Mouse (Mus musculus) neural tube, embryonic 12.5 days (tissue): ENCODE measurements around the gene 1700061G19Rik. TPM values are rescaled to one million over a fixed set of nuclear protein-coding genes. Genes with fewer than 3 reads are reported as not detected.
"Not testable (repeated sequence)": the region's sequence is repeated elsewhere in the genome, so short reads cannot be mapped to it uniquely, and the experiment has no call there.

Source experiments
- ATAC-seq: fragments of 200-750 bp; cut with Nextera tagmentation; 2 replicates; pipeline ENCODE4 v1.8.0; 2017; ENCODE audit warnings: low read depth, mild to moderate bottlenecking, moderate TSS enrichment, moderate library complexity; ENCODE audit not compliant: low FRiP score
- H3K27ac ChIP-seq: fragments of 300-500 bp; sonication (generic); 2 replicates; pipeline ENCODE4 v1.5.1; 2016
- H3K27me3 ChIP-seq: fragments of 300-500 bp; sonication (generic); replicated peaks from 2 replicates; pipeline ENCODE4 v1.6.1; 2016; ENCODE audit warnings: mild to moderate bottlenecking
- H3K36me3 ChIP-seq: fragments of 300-500 bp; sonication (generic); 2 replicates; pipeline ENCODE4 v1.6.1; 2016; ENCODE audit warnings: mild to moderate bottlenecking
- H3K4me1 ChIP-seq: fragments of 300-500 bp; sonication (generic); 2 replicates; pipeline ENCODE4 v1.6.1; 2016
- H3K4me2 ChIP-seq: fragments of 300-500 bp; sonication (generic); replicated peaks from 2 replicates; pipeline ENCODE4 v1.6.1; 2016; ENCODE audit warnings: mild to moderate bottlenecking
- H3K4me3 ChIP-seq: fragments of 300-500 bp; sonication (generic); 2 replicates; pipeline ENCODE4 v1.5.1; 2016
- H3K9ac ChIP-seq: fragments of 300-500 bp; sonication (generic); 2 replicates; pipeline ENCODE4 v1.6.1; 2016; ENCODE audit warnings: mild to moderate bottlenecking
- H3K9me3 ChIP-seq: fragments of 300-500 bp; sonication (generic); 2 replicates; pipeline ENCODE4 v1.6.1; 2016; ENCODE audit warnings: mild to moderate bottlenecking
- WGBS: fragments of 180-500 bp; shearing (Covaris S2); methylation state at CpG from one replicate; pipeline ENCODE4 v1.1.7; 2016; 5-methylcytosine and 5-hydroxymethylcytosine counted together
- polyA plus RNA-seq: library from polyadenylated mRNA; unstranded; fragments of >200 nt; fragmentation: Nextera tagmentation; extraction: Ambion mirVana; gene quantifications from 2 replicates; pipeline ENCODE4 v1.2.1, GENCODE M21; 2016

1700061G19Rik gene
- polyA plus RNA-seq, 1 experiment from 2014 or later = 0.16 TPM

DNA sequence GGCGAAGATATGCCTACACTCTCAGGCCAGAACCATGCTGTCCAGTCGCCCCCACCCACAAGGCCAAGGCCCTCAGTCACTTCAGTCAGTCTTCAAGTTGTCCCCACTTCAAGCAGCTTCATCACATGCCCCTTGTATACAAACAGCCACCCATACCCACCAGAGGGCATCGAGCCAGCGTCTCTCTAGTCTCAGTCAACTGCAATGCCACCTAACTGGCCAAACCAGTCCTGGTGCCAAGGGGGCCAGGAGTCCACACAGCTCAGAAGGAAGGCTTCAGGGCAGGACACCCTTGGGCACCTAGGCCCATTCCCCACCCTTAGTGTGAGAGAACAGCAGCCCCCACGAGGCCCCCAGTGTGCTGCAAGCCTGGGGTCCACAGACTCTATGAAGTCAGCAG is 31.8 kb downstream of the 1700061G19Rik start:
- Histone ChIP-seq H3K27ac (no peak overlapping the region), H3K36me3 (peaks cover 67% of the 10 kb centered on the region), H3K4me3 (no peak overlapping the region), H3K4me1 (no peaks in the 10 kb centered on the region), H3K27me3 (no peaks in the 10 kb centered on the region), H3K9ac (no peak overlapping the region), H3K9me3 (no peaks in the 10 kb centered on the region), H3K4me2 (no peak overlapping the region)
- 90% methylated on average over 5 of the region's 5 CpGs for WGBS
- ATAC-seq = no peak

DNA sequence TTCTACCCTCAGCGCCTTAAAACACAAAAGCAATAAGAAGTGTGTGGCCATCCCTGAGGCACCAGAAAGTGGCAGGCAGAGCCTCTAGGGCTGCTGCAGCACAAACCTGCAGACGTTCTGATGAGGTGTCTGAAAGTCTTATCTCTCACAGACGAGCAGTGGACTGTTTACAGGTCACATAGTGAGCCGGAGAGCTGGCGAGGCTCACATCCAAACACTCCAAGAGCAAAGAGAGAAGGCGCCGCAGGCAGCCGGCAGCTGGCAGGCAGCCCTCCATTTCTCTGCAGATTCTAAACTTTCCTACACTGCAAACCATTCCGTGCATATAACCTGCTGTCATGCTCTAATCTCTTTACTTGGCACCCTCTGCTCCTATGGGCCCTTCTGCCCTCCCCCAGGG is 32.6 kb downstream of the 1700061G19Rik start:
- 93% methylated on average over 9 of the region's 9 CpGs for WGBS
- H3K36me3 ChIP-seq = peaks cover 65% of the 10 kb centered on the region
- no peak overlapping the region for H3K27ac ChIP-seq
- no peaks in the 10 kb centered on the region for H3K4me1 ChIP-seq
- no peak overlapping the region for H3K4me3 ChIP-seq
- no peaks in the 10 kb centered on the region for H3K27me3 ChIP-seq
- no peak overlapping the region for H3K4me2 ChIP-seq
- ATAC-seq = no peak
- no peak overlapping the region for H3K9ac ChIP-seq
- no peaks in the 10 kb centered on the region for H3K9me3 ChIP-seq

DNA sequence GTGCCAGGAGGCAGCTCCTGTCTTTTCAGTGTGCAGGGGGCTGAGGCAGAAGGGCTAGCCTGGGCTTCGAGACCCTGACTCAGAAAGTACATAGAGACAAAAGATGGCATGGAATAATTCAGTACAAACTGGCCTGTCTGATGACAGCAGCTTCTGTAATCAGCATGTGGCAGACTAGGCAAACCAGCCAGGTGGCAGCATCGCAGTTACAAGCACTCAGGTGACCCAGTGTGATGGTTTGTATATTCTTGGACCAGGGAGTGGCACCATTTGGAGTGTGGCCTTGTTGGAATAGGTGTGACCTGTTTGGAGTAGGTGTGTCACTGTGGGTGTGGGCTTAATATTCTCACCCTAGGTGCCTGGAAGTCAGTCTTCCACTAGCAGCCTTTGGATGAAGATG is 34.5 kb downstream of the 1700061G19Rik start:
- not testable (repeated sequence) for H3K27me3 ChIP-seq, H3K4me1 ChIP-seq, H3K9me3 ChIP-seq, H3K9ac ChIP-seq, H3K4me3 ChIP-seq, ATAC-seq, H3K4me2 ChIP-seq, H3K27ac ChIP-seq
- peaks cover 68% of the 10 kb centered on the region for H3K36me3 ChIP-seq
- 94% methylated on average over 2 of the region's 2 CpGs for WGBS

DNA sequence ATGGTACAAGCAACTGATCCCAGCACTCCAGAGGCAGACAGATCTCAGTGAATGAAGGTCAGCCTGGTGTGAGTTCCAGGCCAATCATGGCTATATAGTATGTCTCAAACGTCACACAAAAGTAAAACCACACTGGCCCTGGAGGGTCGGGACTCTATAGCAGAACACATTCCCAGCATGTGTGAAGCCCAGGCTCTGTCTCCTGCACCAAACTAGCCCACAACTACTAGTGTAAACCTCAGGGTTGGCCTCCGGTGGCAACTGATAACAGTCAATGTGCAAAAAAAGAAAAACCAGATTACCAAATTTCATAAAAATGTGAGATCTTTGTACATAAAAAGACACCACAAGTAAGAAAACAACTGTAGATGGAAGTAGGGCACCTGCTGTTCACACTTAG is 37.7 kb downstream of the 1700061G19Rik start:
- no peak overlapping the region for H3K4me3 ChIP-seq
- no peaks in the 10 kb centered on the region for H3K4me1 ChIP-seq
- H3K4me2 ChIP-seq = no peak overlapping the region
- H3K9me3 ChIP-seq = no peaks in the 10 kb centered on the region
- H3K36me3 ChIP-seq = peaks cover 79% of the 10 kb centered on the region
- H3K27ac ChIP-seq = no peak overlapping the region
- no peaks in the 10 kb centered on the region for H3K27me3 ChIP-seq
- WGBS = 90% methylated on average over 3 of the region's 3 CpGs
- no peak for ATAC-seq
- H3K9ac ChIP-seq = no peak overlapping the region

DNA sequence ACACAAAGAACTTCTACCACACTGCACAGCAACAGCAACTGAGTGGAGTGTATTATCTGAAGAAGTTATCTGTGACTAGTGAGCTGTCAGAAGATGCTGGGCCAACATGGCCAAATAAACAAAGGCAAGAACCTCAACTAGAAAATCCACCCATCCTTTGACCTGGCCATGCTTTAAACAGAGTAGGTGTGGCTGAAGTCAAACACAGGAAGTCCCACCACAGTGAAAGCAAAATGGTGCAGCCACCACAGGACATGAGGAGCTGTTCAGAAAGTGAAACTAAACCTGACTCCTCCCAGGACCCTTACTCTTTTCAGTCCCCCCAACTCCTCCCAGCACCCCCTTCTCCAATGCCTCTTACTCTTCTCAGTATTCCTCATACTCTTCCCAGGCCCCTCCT is 38.2 kb downstream of the 1700061G19Rik start:
- Histone ChIP-seq H3K9me3 (no peaks in the 10 kb centered on the region), H3K4me1 (no peaks in the 10 kb centered on the region), H3K4me3 (no peak overlapping the region), H3K27me3 (no peaks in the 10 kb centered on the region), H3K9ac (no peak overlapping the region), H3K4me2 (no peak overlapping the region), H3K36me3 (peaks cover 77% of the 10 kb centered on the region), H3K27ac (no peak overlapping the region)
- no peak for ATAC-seq

DNA sequence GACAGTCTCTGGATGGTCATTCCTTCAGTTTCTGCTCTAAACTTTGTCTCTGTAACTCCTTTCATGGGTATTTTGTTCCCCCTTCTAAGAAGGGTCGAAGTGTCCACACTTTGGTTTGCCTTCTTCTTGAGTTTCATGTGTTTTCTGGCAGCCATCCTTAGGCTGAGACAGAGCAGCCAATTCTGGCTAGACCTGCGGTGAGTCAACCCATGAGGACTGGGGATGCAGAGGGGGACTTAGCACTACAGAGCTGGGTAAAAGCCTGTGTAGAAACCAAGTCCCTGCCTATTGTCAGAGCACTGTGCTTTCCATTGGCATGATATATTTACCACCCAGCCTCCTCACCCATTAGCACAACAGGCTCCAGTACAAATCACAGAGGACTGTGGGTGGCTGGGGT is 41.9 kb downstream of the 1700061G19Rik start:
- 97% methylated on average over 2 of the region's 2 CpGs for WGBS
- no peaks in the 10 kb centered on the region for H3K9me3 ChIP-seq
- ATAC-seq = no peak
- H3K4me2 ChIP-seq = no peak overlapping the region
- H3K27me3 ChIP-seq = no peaks in the 10 kb centered on the region
- H3K4me3 ChIP-seq = no peak overlapping the region
- H3K9ac ChIP-seq = no peak overlapping the region
- peaks cover 83% of the 10 kb centered on the region for H3K36me3 ChIP-seq
- no peak overlapping the region for H3K27ac ChIP-seq
- H3K4me1 ChIP-seq = no peaks in the 10 kb centered on the region

DNA sequence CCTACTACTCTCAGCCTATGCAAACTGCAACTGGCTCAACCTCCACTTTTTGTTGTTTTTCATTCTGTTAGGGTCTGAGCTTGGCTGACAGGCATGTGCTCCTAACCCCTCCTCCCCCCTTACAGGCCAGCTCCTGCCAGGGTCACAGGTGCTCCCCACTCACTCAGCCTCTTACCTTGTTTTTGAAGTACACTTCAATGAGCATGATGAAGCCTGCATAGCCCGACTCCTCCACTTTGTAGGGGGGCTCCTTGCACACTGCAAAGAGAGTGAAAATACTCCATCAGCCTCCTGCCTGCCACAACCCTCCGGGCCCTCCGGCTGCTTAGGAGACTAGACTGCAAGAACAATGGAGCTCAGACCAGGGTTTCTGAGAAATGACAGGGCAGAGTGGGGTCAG is 44.4 kb downstream of the 1700061G19Rik start:
- WGBS = 79% methylated on average over 3 of the region's 3 CpGs
- Histone ChIP-seq H3K4me3 (no peak overlapping the region), H3K27ac (no peak overlapping the region), H3K9ac (no peak overlapping the region), H3K4me2 (no peak overlapping the region), H3K4me1 (no peaks in the 10 kb centered on the region), H3K36me3 (peaks cover 76% of the 10 kb centered on the region), H3K9me3 (no peaks in the 10 kb centered on the region), H3K27me3 (no peaks in the 10 kb centered on the region)
- ATAC-seq = no peak

DNA sequence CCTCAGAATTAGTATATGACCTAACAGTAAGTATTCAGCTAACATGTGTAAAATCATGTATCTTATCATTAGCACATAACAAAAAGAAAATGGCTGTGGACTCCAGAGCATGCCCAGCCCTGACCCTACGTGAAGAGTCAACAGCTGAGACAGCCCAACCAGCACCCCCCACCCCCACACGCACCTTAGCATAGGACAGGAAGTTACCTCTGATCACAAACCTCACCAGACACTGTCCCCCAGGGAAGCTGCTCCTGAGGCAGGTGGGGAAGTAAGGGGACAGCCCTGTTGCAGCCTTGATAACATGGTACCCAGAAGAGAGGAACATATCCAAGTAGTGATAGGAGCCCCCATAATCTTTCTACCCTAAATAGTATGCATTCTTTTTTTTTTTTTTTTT is 50.7 kb downstream of the 1700061G19Rik start:
- ATAC-seq = no peak
- Histone ChIP-seq H3K36me3 (peaks cover 48% of the 10 kb centered on the region), H3K9ac (no peak overlapping the region), H3K4me2 (no peak overlapping the region), H3K4me3 (no peak overlapping the region), H3K9me3 (no peaks in the 10 kb centered on the region), H3K27me3 (no peaks in the 10 kb centered on the region), H3K4me1 (peaks cover 7% of the 10 kb centered on the region), H3K27ac (no peak overlapping the region)
- 94% methylated on average over 2 of the region's 2 CpGs for WGBS

DNA sequence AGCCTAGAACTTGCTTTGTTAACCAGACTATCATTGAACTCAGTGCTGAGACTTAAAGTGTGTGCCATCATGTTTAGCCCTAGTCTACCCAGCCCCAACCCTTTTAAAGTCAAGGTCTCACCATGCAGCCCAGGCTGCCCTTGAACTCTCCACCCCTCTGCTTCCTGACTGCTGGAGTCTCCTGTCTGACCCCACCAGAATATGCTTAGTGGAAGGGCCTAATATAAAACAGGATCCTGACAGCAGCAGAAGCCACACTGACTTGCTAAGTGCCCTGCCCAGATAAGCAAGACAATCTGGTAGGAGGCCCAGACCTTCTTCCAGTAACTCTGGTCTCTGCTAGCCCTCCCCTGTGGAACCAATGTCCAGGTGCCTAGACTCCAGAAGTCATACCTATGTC is 53.8 kb downstream of the 1700061G19Rik start:
- no peak for ATAC-seq
- Histone ChIP-seq H3K27me3 (no peaks in the 10 kb centered on the region), H3K4me3 (no peak overlapping the region)

DNA sequence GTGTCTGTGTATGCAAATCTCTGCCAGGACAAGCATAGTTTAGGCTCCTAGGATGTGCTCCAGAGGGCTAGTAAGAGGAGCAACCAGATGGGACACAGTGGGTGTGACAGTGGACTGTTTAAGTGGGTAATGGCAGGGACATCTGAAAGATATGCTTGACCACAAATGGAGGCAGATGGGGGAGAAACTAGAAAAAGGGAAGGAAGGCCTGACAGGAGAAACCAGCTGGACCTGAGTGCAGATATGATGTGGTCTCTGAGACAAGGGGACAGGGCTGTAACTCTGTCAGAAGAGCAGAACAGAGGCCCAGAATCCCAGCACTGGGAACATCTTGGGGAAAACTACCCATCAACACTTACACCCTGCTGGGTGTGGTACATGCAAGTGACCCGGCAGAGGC is 54.3 kb downstream of the 1700061G19Rik start:
- Histone ChIP-seq H3K27ac (no peak overlapping the region), H3K4me2 (no peak overlapping the region), H3K27me3 (no peaks in the 10 kb centered on the region), H3K36me3 (peaks cover 23% of the 10 kb centered on the region), H3K4me1 (peaks cover 33% of the 10 kb centered on the region), H3K4me3 (no peak overlapping the region), H3K9ac (no peak overlapping the region), H3K9me3 (no peaks in the 10 kb centered on the region)
- WGBS = 77% methylated on average over 1 of the region's 1 CpGs
- no peak for ATAC-seq

More for the DNA sequence above, 53.8 kb downstream of the 1700061G19Rik start:
- no peak overlapping the region for H3K9ac ChIP-seq
- peaks cover 29% of the 10 kb centered on the region for H3K4me1 ChIP-seq
- H3K4me2 ChIP-seq = no peak overlapping the region
- no peaks in the 10 kb centered on the region for H3K9me3 ChIP-seq
- peaks cover 27% of the 10 kb centered on the region for H3K36me3 ChIP-seq
- H3K27ac ChIP-seq = no peak overlapping the region

DNA sequence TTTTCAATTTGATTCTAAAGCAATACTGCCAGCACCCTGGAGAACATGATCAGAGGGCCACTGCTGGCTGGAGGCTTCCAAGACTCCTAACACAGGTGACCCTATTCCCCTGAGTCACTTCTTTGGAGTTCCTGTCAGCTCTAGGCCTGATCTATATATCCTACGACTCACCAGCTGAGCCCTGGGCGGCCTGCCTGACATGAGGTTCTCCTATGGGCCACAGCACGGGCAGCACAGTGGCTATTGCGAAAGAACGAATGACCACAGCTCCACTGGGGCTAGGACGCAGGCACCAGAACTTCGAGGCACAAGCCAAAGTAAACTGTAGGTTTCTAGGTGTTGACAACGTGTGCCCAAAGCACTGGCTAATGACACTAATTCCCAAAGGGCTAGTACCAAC is 54.7 kb downstream of the 1700061G19Rik start:
- H3K4me1 ChIP-seq = peaks cover 35% of the 10 kb centered on the region
- no peaks in the 10 kb centered on the region for H3K9me3 ChIP-seq
- ATAC-seq = no peak
- no peak overlapping the region for H3K9ac ChIP-seq
- no peaks in the 10 kb centered on the region for H3K27me3 ChIP-seq
- WGBS = 87% methylated on average over 8 of the region's 8 CpGs
- H3K27ac ChIP-seq = no peak overlapping the region
- no peak overlapping the region for H3K4me3 ChIP-seq
- no peak overlapping the region for H3K4me2 ChIP-seq
- H3K36me3 ChIP-seq = peaks cover 18% of the 10 kb centered on the region

DNA sequence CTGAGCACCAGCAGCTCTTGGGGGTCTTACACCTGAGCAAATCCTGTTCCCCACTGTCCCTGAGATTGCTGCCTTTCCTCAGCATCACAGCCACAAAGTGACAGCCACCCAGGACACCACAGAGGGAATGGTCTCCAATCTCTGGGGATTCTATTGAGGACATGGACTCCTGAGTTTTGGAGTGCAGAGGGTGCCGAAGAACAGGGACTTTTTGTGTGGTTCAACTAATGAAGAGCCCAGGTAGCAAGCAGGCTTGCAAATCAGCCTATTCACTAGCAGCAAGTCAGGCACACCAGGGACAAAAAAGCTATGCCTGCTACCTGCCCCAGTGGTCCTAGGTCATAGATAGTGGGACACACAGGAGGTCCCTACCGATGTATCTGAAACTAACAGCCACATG is 58.1 kb downstream of the 1700061G19Rik start:
- no peaks in the 10 kb centered on the region for H3K36me3 ChIP-seq
- WGBS = 96% methylated on average over 2 of the region's 2 CpGs
- no peaks in the 10 kb centered on the region; the same call in 1 of the 2 replicates for H3K27me3 ChIP-seq
- ATAC-seq = no peak
- H3K4me3 ChIP-seq = 0 out of 2 replicates have a peak overlapping the region, but pooled peaks have one; percentile 16
- no peaks in the 10 kb centered on the region for H3K9me3 ChIP-seq
- peaks cover 38% of the 10 kb centered on the region for H3K4me1 ChIP-seq
- H3K27ac ChIP-seq = no peak overlapping the region
- H3K4me2 ChIP-seq = peak overlapping the region; percentile 89
- H3K9ac ChIP-seq = peak overlapping the region; percentile 99

DNA sequence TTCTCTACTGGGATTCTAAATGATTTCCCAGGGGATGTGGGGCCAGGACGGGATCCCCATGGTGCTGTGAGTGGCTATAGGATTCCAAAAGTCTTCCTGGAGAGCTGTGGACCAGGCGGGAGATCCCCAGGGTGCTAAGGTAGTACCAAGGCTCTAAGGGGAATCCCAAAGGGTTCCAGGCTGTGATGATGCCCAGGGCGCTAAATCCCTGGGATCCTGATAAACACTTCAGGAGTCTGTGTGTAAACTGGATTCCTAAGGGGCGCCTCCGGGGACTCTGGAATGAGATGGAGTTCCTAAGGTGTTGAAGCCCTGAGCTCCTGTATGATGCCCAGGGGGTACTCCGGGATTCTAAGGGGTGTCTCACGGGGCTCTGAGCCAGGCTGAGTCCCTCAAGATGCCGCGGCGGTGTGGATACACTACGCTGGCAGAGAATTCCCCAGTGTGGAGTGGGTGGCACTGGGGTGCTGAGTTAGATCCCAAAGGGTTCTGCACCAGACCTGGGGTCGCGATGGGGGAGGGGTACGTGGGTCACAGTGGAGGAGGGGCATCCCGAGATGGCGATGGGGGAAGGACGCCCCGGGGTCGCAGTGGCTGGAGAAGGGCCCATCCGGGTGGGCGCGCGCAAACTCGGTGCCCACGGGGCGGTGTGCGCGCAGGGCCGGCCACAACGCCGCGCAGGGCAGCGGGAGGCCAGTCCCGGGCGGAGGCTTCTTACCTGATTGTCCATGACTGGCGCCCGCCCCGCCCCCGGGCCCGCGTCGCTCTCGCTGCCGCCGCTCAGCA is 59.5 kb downstream of the 1700061G19Rik start:
- peak; percentile 66 for ATAC-seq
- H3K36me3 ChIP-seq = no peaks in the 10 kb centered on the region
- no peaks in the 10 kb centered on the region; the same call in 1 of the 2 replicates for H3K27me3 ChIP-seq
- H3K27ac ChIP-seq = peak overlapping the region; percentile 79; the same call in 1 of the 2 replicates
- peak overlapping the region; percentile 89 for H3K4me2 ChIP-seq
- no peaks in the 10 kb centered on the region for H3K9me3 ChIP-seq
- peak overlapping the region; percentile 93 for H3K4me3 ChIP-seq
- peak overlapping the region; percentile 99 for H3K9ac ChIP-seq
- peaks cover 36% of the 10 kb centered on the region for H3K4me1 ChIP-seq
- WGBS = 2% methylated on average over 35 of the region's 45 CpGs
